Mouse (Mus musculus): ENCODE results near the gene Arl10.

Arl10 gene

DNA sequence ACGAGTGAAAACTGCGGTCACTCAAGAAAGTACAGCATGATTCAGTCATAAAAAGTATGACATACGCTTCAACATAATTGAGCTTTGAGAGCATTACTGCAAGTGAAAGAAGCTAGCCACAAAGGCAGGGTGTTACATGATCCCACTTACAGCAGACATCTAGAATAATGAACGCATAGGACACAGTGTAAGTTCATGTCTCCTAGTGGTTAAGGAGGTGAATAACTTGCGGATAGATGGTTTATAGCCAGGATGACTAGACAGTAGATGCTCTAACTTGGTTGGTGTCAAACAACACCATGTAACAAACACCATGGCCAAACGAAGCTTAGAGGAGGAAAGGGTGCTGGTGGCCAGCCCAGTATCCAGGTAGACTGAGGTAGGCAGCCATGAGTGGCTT, 42.2 kb downstream of the Arl10 start:
- in situ Hi-C loops (cut with MseI, MboI) = no loop called here

DNA sequence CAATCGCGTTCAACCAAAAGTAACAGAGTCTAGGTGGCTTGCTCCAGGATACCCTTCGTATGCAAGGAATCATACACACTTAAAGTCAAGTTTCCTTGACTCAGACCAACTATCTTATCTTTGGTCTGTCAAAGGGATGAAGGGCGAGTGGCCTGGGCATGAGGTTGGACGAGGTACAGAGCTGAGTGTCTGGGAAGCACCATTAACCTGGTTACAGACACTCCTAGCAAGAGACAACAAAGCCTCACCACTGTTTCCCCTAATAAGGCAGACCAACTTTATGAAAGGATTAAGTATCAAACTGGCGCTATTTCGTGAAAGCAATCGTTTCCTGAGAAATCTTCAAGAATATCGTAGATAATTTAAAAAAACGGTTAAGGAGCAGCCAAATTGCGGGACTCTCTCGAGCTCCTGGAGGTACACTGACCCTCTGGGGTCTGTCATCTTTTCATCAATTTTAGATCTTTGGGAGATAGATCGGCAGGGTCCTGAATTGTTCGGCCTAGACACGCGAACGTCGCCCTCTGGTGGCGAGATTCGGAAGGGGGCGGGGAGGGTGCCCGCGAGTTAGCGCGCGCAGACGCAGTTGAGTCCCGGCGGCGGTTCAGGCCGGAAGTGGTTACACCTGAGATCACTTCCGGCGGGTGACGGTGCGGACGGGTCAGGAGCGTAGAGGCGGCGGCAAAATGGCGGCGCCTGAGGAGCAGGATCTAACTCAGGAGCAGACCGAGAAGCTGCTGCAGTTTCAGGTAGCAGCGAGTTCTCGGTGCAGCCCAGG, 46.5 kb downstream of the Arl10 start, which contains the start of gene Faf2:
Gene Faf2 (plus strand): TSS at position 630 of the 778 bp plus-strand sequence.
- in situ Hi-C loops (cut with MseI, MboI) = no loop called here

DNA sequence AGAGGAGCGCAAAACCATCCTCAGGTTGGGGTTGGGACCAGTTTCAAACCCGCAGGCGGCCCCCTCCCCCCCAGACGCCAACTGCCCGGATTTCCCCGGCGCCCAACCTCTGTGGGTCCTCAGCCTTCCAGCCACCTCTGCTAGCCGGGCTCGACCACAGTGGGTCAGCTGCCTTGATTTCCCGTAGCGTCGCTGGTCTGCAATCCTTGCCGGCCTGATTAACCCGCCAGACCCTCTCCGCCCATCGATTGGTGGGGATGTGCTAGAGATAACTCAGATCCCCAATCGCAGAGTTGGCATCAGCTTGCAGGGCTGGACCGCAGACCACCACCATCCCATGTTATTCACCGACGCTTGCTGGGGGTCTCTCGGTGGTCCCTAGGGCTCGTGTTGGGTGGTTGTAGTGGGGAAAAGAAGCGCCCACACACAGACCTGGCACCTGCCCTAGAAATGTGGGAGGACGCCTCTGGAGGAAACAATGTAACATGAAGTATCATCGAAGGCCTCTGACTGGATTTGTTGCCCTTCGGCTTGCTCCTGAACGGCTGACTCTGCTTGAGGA, 47.2 kb downstream of the Arl10 start:
- in situ Hi-C loops (cut with MseI, MboI) = no loop called here

DNA sequence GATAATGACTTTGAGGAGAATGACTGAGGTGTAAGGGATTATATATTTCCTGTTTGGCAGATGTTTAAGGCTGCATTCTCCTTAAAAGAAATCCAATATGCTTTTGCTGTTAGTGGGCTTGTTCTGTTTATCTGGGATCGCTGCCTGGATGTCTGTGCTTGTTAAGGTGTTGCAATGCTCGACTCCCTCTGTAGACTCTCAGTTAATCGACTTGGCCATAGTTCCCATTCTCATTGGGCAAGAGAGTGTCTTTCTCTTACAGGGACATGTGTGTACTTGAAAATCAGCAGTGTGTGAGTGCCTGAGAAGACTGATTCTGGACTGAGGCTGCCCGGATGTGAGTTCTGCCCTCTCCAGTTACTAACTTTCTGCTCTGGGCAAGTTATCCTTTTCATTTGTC, 54.3 kb downstream of the Arl10 start:
- in situ Hi-C loops (cut with MseI, MboI) = no loop called here

Data from mouse trophoblast stem cell (cell line).